Mouse (Mus musculus) spleen, adult 2 months (tissue): ENCODE measurements around the gene Cd68.

Experiments used
- CTCF ChIP-seq: fragments of 200-500 bp; IDR thresholded peaks from 2 replicates; pipeline ENCODE4 v1.5.1; 2011; ENCODE audit warnings: mild to moderate bottlenecking, inconsistent platforms; ENCODE audit not compliant: insufficient read depth, insufficient read length, insufficient replicate concordance; ENCODE audit errors: extremely low read depth
- POLR2A ChIP-seq: fragments of 200-500 bp; IDR thresholded peaks from 2 replicates; pipeline ENCODE4 v1.6.1; 2011; ENCODE audit warnings: low read depth, low read length, inconsistent platforms

GRCm38 (mm10) chr11:69664841-69665240 lies 1.1 kb downstream of the Cd68 start:
- TF ChIP-seq CTCF: no peak
- TF ChIP-seq POLR2A: no peak
